Mouse (Mus musculus) embryonic facial prominence, embryonic 11.5 days (tissue): ENCODE results near the gene Ifna2. TPM values are rescaled to one million over a fixed set of nuclear protein-coding genes. Genes with fewer than 3 reads are reported as not detected.

Experiments
- ATAC-seq: fragments of 200-750 bp; cut with Nextera tagmentation; replicated peaks from 2 replicates; pipeline ENCODE4 v1.8.0; 2017; ENCODE audit warnings: low read depth; ENCODE audit not compliant: insufficient number of reproducible peaks, low FRiP score, low TSS enrichment
- DNase-seq: peaks from one replicate; pipeline ENCODE4 v3.0.0-alpha.2; 2015; ENCODE audit warnings: low spot score
- H3K27ac ChIP-seq: fragments of 300-500 bp; sonication (generic); replicated peaks from 2 replicates; pipeline ENCODE4 v1.5.1; 2014; ENCODE audit warnings: mild to moderate bottlenecking, low read depth, low read length, control low read depth
- H3K27me3 ChIP-seq: fragments of 300-500 bp; sonication (generic); 2 replicates; pipeline ENCODE4 v1.6.1; 2014; ENCODE audit warnings: mild to moderate bottlenecking, low read length, moderate library complexity, mixed read lengths; ENCODE audit not compliant: control insufficient read depth, insufficient read depth
- H3K36me3 ChIP-seq: fragments of 300-500 bp; sonication (generic); replicated peaks from 2 replicates; pipeline ENCODE4 v1.6.1; 2014; ENCODE audit warnings: low read depth, mild to moderate bottlenecking, low read length, moderate library complexity, mixed read lengths; ENCODE audit not compliant: control insufficient read depth, insufficient read depth
- H3K4me1 ChIP-seq: fragments of 300-500 bp; sonication (generic); 2 replicates; pipeline ENCODE4 v1.6.1; 2014; ENCODE audit warnings: low read length, mixed read lengths; ENCODE audit not compliant: control insufficient read depth, insufficient read depth
- H3K4me2 ChIP-seq: fragments of 300-500 bp; sonication (generic); 2 replicates; pipeline ENCODE4 v1.6.1; 2014; ENCODE audit warnings: low read depth, mild to moderate bottlenecking, control low read depth, low read length, moderate library complexity
- H3K4me3 ChIP-seq: fragments of 300-500 bp; sonication (generic); 2 replicates; pipeline ENCODE4 v1.5.1; 2014; ENCODE audit warnings: low read depth, low read length, control low read depth
- H3K9ac ChIP-seq: fragments of 300-500 bp; sonication (generic); replicated peaks from 2 replicates; pipeline ENCODE4 v1.6.1; 2014; ENCODE audit warnings: mild to moderate bottlenecking, control low read depth, low read length
- H3K9me3 ChIP-seq: fragments of 300-500 bp; sonication (generic); replicated peaks from 2 replicates; pipeline ENCODE4 v1.6.1; 2016; ENCODE audit warnings: mild to moderate bottlenecking, low read length, inconsistent platforms, mixed read lengths; ENCODE audit not compliant: control insufficient read depth
- WGBS: fragments of 180-500 bp; shearing (Covaris S2); extraction: QIAGEN DNeasy Blood & Tissue Kit; methylation state at CpG from one replicate; pipeline ENCODE4 v1.1.7; 2014; 5-methylcytosine and 5-hydroxymethylcytosine counted together
- polyA plus RNA-seq: library from polyadenylated mRNA; unstranded; fragments of >200 nt; fragmentation: Nextera tagmentation; extraction: Ambion mirVana; gene quantifications from 2 replicates; pipeline ENCODE4 v1.2.1, GENCODE M21; 2014

Gene Ifna2
- polyA plus RNA-seq, 1 experiment from 2014 or later: not detected

DNA sequence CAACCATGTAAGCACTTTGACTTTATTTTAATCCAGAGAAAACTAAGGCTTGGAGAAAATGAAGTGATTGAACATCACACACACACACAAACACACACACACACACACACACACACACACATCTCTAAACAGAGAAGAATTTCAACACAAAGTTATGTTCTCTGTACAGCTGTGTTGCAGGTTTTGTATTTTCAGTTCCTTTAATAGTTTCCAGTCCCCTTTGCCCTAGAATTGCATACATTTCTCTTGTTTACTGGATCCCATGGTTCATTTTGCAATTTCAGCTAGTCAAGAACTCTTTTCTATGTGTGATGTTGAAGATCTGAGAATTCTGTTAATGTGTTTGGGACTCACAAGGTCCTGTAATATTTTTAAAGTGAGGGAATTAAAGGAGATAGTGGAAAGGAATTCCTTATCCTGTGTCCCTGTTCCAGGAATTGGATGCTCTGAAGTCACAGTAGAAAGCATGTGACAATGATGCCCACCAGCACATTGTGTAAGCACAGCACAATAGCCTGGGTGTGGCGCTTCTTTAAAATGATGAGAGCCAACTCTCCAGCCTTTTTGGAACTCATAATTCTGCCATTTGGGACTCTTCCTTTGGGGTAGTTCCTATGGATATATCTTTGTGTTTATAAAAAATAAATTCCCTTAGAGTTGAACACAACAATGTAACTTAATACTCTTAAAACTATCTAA, 23.6 kb upstream of the Ifna2 start:
- no peak overlapping the region for H3K27ac ChIP-seq

DNA sequence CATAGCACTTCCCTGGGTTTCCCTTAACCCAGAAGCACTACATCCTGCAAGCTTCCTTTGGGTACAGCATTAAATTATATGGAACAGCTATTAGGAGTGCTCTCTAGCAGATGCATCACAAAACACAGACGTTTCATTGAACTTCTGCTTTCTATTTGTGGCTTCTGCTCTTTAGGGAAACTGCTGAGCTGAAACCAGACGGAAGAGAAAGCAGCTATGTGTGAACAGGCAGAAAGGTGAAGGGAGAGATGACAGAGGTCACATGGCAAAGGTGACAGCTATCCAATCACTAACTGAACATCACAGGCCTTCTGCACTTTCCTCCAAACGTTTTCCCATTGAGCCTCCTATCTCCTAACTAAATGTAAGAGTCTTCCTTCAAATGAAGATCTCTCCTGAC, 22.2 kb upstream of the Ifna2 start:
- WGBS: 50% methylated on average over 3 of the region's 3 CpGs
- H3K9me3 ChIP-seq: no peaks in the 10 kb centered on the region
- H3K36me3 ChIP-seq: no peaks in the 10 kb centered on the region
- H3K4me3 ChIP-seq: no peak overlapping the region
- H3K4me1 ChIP-seq: no peaks in the 10 kb centered on the region
- no peak overlapping the region for H3K4me2 ChIP-seq
- no peak for ATAC-seq
- no peak for DNase-seq
- no peaks in the 10 kb centered on the region for H3K27me3 ChIP-seq
- no peak overlapping the region for H3K9ac ChIP-seq
- H3K27ac ChIP-seq: no peak overlapping the region

More for the DNA sequence above, 23.6 kb upstream of the Ifna2 start:
- Histone ChIP-seq H3K9ac (no peak overlapping the region), H3K4me2 (no peak overlapping the region), H3K36me3 (no peaks in the 10 kb centered on the region), H3K4me3 (no peak overlapping the region), H3K9me3 (no peaks in the 10 kb centered on the region), H3K4me1 (no peaks in the 10 kb centered on the region), H3K27me3 (no peaks in the 10 kb centered on the region)
- no peak for DNase-seq
- ATAC-seq: no peak
- 91% methylated on average over 1 of the region's 1 CpGs for WGBS

DNA sequence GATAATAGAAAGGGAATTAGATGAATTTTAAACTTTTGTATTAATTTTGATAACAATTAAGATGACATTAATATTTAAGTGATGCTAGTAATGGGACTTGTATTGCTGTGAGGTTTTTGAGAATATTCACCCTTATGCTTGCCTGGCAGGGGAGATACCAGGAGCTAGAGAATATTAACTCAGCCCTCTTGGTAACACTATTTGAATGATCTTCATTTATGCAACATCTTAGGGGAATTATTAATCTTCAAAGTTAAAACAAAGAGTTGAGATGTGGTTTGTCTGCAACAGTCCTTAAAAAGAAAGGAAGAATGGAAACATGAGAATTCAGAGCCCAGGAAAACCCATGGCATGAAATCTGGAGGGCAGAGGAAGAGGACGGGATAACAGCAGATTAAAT, 15.6 kb upstream of the Ifna2 start:
- Histone ChIP-seq H3K9ac (no peak overlapping the region), H3K36me3 (no peaks in the 10 kb centered on the region), H3K27me3 (no peaks in the 10 kb centered on the region), H3K4me2 (no peak overlapping the region), H3K4me3 (no peak overlapping the region), H3K4me1 (no peaks in the 10 kb centered on the region), H3K27ac (no peak overlapping the region), H3K9me3 (no peaks in the 10 kb centered on the region)
- WGBS: 87% methylated on average over 1 of the region's 1 CpGs
- ATAC-seq (no peak), DNase-seq (no peak)

DNA sequence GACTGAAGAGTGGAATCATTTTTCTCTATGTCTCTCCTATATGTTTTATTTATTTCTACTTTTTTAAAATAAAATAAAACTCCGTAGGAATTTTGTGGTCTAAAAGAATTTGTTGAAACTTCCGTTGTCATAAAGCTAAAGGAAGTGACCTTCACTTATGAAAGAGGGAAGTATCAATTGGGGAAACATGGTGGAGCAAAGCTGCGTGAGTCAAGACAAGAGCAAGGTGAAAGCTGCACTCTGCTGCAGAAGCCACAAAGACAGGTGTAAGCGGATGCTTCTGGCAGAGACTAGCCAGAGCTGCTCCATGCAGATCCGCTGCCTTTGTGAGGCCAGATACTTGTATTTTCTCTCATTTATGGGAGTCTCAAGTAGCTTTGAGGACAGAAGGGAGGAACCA, 15.1 kb upstream of the Ifna2 start:
- no peak overlapping the region for H3K9ac ChIP-seq
- ATAC-seq (no peak), DNase-seq (no peak)
- H3K36me3 ChIP-seq: no peaks in the 10 kb centered on the region
- no peak overlapping the region for H3K4me3 ChIP-seq
- no peak overlapping the region for H3K4me2 ChIP-seq
- no peaks in the 10 kb centered on the region for H3K9me3 ChIP-seq
- no peak overlapping the region for H3K27ac ChIP-seq
- WGBS: 82% methylated on average over 5 of the region's 5 CpGs
- H3K4me1 ChIP-seq: no peaks in the 10 kb centered on the region
- no peaks in the 10 kb centered on the region for H3K27me3 ChIP-seq

DNA sequence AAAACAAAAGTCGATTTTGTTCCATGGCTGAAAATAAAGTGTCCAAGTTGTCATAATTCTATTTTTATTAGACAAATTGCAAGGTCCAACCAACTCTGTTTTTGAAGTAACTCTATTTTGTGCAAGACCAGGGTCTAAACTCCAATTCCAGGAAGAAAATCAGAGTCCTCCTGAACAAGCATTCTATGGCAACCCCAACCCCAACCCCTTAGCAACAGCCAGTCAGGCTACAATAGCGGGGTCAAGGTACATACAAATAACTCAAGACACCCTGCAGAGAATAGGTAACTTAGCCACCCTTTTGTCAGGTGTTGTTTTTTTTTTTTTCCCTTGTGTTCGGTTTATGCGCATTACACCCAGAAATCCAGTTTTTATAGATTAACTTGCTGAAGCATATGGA, 14.0 kb upstream of the Ifna2 start:
- H3K4me2 ChIP-seq: no peak overlapping the region
- H3K27me3 ChIP-seq: no peaks in the 10 kb centered on the region
- H3K4me3 ChIP-seq: no peak overlapping the region
- H3K36me3 ChIP-seq: no peaks in the 10 kb centered on the region
- H3K9ac ChIP-seq: no peak overlapping the region
- H3K27ac ChIP-seq: no peak overlapping the region
- WGBS: 85% methylated on average over 4 of the region's 4 CpGs
- ATAC-seq (no peak), DNase-seq (no peak)
- no peaks in the 10 kb centered on the region for H3K9me3 ChIP-seq
- H3K4me1 ChIP-seq: no peaks in the 10 kb centered on the region

DNA sequence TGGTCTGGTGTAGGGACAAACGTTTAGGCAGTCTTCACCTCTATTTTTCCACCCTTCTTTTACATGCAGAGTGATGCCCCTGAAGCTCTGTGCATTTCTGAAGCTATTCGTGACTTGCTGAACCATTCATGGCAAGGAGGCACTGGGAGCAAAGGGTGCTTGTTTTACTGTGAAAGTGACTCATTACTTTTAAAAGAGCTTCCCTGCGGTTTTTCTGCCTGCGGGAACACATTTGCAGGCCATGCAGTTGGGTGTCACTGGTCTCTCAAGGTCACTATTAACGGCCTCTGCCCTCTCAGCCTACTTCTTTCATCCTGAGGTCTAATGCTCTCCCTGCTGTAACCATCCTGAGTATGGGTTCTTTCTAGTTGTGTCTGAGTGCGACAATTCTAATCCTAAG, 13.4 kb upstream of the Ifna2 start:
- no peak overlapping the region for H3K4me2 ChIP-seq
- 65% methylated on average over 6 of the region's 6 CpGs for WGBS

DNA sequence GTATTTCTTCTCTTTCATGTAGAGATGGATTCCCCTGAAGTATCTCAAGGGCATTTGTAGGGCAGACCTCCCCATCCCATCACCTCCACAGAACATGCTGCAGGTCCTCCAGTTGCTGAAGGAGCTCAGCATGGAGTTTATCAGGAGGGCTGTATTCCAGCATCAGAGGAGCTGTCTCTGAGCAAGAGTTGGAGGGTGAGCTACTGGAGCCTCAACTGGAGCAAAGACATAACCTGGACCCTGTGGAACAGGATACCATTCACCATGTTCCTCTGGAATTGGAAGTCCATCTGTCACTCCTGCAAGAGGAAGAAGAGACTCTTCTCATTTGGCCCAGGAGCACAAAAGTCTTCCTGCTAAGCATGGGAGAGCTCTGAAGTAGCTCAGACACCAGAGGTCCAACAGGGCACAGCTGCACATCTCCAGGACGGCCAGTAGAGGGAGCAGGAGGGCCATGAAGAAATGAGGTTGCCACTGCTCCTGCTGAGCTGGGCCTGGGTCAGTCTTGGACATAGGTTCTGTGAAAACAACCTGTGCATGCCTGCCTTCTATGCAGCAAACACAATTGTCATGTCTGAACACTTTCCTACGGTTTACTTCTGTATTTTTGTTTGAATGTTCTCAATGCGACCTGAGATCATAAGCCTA, 12.6 kb upstream of the Ifna2 start:
- no peaks in the 10 kb centered on the region for H3K9me3 ChIP-seq
- ATAC-seq (no peak), DNase-seq (peak; percentile 86)
- H3K27ac ChIP-seq: no peak overlapping the region
- no peaks in the 10 kb centered on the region for H3K4me1 ChIP-seq
- no peak overlapping the region for H3K4me3 ChIP-seq
- H3K36me3 ChIP-seq: no peaks in the 10 kb centered on the region
- 23% methylated on average over 3 of the region's 3 CpGs for WGBS
- no peak overlapping the region for H3K9ac ChIP-seq
- H3K4me2 ChIP-seq: no peak overlapping the region
- no peaks in the 10 kb centered on the region for H3K27me3 ChIP-seq

More for the DNA sequence above, 13.4 kb upstream of the Ifna2 start:
- H3K9me3 ChIP-seq: no peaks in the 10 kb centered on the region
- DNase-seq: no peak
- H3K4me1 ChIP-seq: no peaks in the 10 kb centered on the region
- H3K27me3 ChIP-seq: no peaks in the 10 kb centered on the region
- no peak for ATAC-seq
- no peak overlapping the region for H3K27ac ChIP-seq
- H3K4me3 ChIP-seq: no peak overlapping the region
- H3K36me3 ChIP-seq: no peaks in the 10 kb centered on the region
- no peak overlapping the region for H3K9ac ChIP-seq

DNA sequence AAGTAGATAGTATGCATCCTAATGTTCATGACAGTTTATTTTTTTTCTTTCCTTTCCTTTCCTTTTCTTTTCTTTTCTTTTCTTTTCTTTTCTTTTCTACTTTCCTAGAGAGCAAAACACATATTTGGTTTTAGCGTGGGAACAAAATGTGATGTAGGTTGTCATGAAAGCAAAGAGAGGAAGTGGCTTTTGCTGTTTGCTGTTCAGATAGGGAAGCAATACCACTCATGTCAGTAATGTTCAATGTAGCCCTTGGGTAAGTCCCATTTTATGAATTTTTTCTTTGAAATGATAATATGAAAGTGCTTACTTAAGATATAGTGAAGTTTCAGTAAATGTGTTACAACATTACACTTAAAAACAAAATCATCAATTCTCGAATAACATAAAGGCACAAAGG, 9.7 kb upstream of the Ifna2 start:
- Histone ChIP-seq H3K4me2 (no peak overlapping the region), H3K27me3 (no peaks in the 10 kb centered on the region), H3K9me3 (no peaks in the 10 kb centered on the region), H3K4me1 (no peaks in the 10 kb centered on the region), H3K36me3 (no peaks in the 10 kb centered on the region), H3K27ac (no peak overlapping the region), H3K9ac (no peak overlapping the region), H3K4me3 (no peak overlapping the region)
- ATAC-seq (no peak), DNase-seq (no peak)
- WGBS: 81% methylated on average over 2 of the region's 2 CpGs
